Mouse (Mus musculus) stomach, embryonic 14.5 days (tissue): ENCODE results near the gene Repin1. TPM values are rescaled to one million over a fixed set of nuclear protein-coding genes. Genes with fewer than 3 reads are reported as not detected.

Experiments used
- ATAC-seq: fragments of 200-750 bp; cut with Nextera tagmentation; 2 replicates; pipeline ENCODE4 v1.8.0; 2017; ENCODE audit warnings: low read depth, moderate TSS enrichment; ENCODE audit not compliant: insufficient number of reproducible peaks, insufficient read depth, low FRiP score
- H3K27ac ChIP-seq: fragments of 300-500 bp; sonication (generic); 2 replicates; pipeline ENCODE4 v1.5.1; 2014; ENCODE audit warnings: mild to moderate bottlenecking, low read length, moderate library complexity, mixed read lengths
- H3K27me3 ChIP-seq: fragments of 300-500 bp; sonication (generic); 2 replicates; pipeline ENCODE4 v1.6.1; 2014; ENCODE audit warnings: low read length, control low read depth, mixed read lengths; ENCODE audit not compliant: control insufficient read depth, insufficient read depth
- H3K36me3 ChIP-seq: fragments of 300-500 bp; sonication (generic); 2 replicates; pipeline ENCODE4 v1.6.1; 2014; ENCODE audit warnings: mild to moderate bottlenecking, control low read depth, low read length, moderate library complexity, mixed read lengths; ENCODE audit not compliant: control insufficient read depth, insufficient read depth
- H3K4me1 ChIP-seq: fragments of 300-500 bp; sonication (generic); 2 replicates; pipeline ENCODE4 v1.6.1; 2014; ENCODE audit warnings: low read length, control low read depth, mixed read lengths; ENCODE audit not compliant: control insufficient read depth, insufficient read depth
- H3K4me2 ChIP-seq: fragments of 300-500 bp; sonication (generic); replicated peaks from 2 replicates; pipeline ENCODE4 v1.6.1; 2014; ENCODE audit warnings: low read depth, low read length, control low read depth
- H3K4me3 ChIP-seq: fragments of 300-500 bp; sonication (generic); 2 replicates; pipeline ENCODE4 v1.5.1; 2014; ENCODE audit warnings: low read depth, low read length, control low read depth
- H3K9ac ChIP-seq: fragments of 300-500 bp; sonication (generic); replicated peaks from 2 replicates; pipeline ENCODE4 v1.6.1; 2014; ENCODE audit warnings: low read depth, mild to moderate bottlenecking, control low read depth, low read length, moderate library complexity, mixed read lengths
- H3K9me3 ChIP-seq: fragments of 300-500 bp; sonication (generic); 2 replicates; pipeline ENCODE4 v1.6.1; 2016; ENCODE audit warnings: low read depth, low read length, control low read depth; ENCODE audit not compliant: control insufficient read depth
- WGBS: fragments of 180-500 bp; shearing (Covaris S2); extraction: QIAGEN DNeasy Blood & Tissue Kit; methylation state at CpG from one replicate; pipeline ENCODE4 v1.1.7; 2014; 5-methylcytosine and 5-hydroxymethylcytosine counted together
- polyA plus RNA-seq: library from polyadenylated mRNA; unstranded; fragments of >200 nt; fragmentation: Nextera tagmentation; extraction: Ambion mirVana; gene quantifications from 2 replicates; pipeline ENCODE4 v1.2.1, GENCODE M21; 2014

Repin1 gene
- polyA plus RNA-seq, 1 experiment from 2014 or later, result 27.1 TPM

GRCm38 (mm10) chr6:48591221-48591845 lies 2.4 kb upstream of the Repin1 start:
- H3K9me3 ChIP-seq, result peaks cover 5% of the 10 kb centered on the region
- H3K27me3 ChIP-seq, result no peaks in the 10 kb centered on the region
- H3K4me3 ChIP-seq, result no peak overlapping the region
- H3K36me3 ChIP-seq, result peaks cover 6% of the 10 kb centered on the region; the same call in 1 of the 2 replicates
- no peak overlapping the region for H3K27ac ChIP-seq
- ATAC-seq, result no peak
- H3K4me1 ChIP-seq, result peaks cover 5% of the 10 kb centered on the region; the same call in 1 of the 2 replicates
- no peak overlapping the region for H3K4me2 ChIP-seq
- no peak overlapping the region for H3K9ac ChIP-seq
- 85% methylated on average over 3 of the region's 3 CpGs for WGBS

DNA sequence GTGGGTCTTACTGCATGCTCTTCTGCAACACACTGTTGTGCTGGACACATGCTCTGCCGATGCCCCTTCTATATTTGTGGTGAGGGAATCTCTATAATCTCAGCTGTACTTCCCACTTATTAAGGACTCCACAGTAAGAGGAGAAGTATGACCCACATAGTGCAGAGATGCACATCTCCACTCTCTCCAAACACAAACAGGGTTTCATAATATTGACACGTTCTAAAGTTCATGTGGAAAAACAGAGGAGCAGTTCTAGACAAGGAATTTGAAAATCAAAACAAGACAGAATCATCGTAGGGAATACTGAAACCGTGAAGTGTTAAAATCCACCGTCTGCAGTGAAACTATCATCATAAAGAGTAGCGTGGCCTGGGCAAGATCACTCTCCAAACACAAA lies 1.8 kb upstream of the Repin1 start:
- Histone ChIP-seq H3K9ac (no peak overlapping the region), H3K36me3 (peaks cover 11% of the 10 kb centered on the region), H3K4me3 (no peak overlapping the region), H3K4me1 (peaks cover 5% of the 10 kb centered on the region; the same call in 1 of the 2 replicates), H3K27me3 (no peaks in the 10 kb centered on the region), H3K9me3 (peaks cover 10% of the 10 kb centered on the region), H3K27ac (no peak overlapping the region), H3K4me2 (no peak overlapping the region)
- no peak for ATAC-seq
- 83% methylated on average over 6 of the region's 6 CpGs for WGBS

DNA sequence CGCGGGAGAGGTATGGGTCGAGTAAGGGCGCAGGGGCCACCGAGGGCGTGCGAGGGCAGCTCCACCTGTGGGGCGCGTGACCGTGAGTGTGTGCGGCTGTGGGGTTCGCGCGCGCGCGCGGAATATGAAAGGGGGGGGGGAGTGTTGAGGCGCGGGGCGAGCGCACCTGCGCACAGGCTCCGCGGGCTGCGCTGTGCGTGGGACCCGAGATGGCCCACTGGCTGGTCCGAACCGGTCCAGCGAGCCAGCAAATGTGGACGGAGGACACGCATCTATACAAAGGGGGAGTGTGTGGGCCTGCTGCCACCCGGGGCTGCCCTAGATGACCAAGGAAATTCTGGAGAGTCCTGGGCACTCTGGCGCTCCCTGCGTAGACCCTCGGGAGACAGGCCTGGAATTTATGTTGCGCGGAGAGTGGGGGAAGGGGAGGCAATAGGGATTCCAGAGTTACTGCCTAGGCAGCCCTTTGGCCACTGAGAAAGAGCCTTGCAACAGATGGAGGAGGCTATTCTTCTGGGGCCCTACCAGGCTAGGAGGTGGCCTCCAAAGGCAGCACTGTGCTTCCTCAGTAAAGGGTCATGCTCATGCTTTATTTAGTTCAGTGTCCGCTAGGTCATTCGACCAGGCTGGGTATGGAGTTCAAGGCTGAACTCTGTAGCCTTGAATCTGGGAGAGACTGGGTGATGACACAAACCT lies 508 bp downstream of the Repin1 start:
- Histone ChIP-seq H3K9ac (peak overlapping the region; percentile 82), H3K4me1 (peaks cover 5% of the 10 kb centered on the region; the same call in 1 of the 2 replicates), H3K4me3 (peak overlapping the region; percentile 70), H3K4me2 (peak overlapping the region; percentile 56), H3K27me3 (no peaks in the 10 kb centered on the region), H3K27ac (peak overlapping the region; percentile 80), H3K9me3 (peaks cover 26% of the 10 kb centered on the region), H3K36me3 (peaks cover 33% of the 10 kb centered on the region)
- 2% methylated on average over 31 of the region's 41 CpGs for WGBS
- peak; percentile 24; the same call in 1 of the 2 replicates for ATAC-seq

GRCm38 (mm10) chr6:48595278-48595677 lies 1.6 kb downstream of the Repin1 start:
- Histone ChIP-seq H3K9me3 (peaks cover 26% of the 10 kb centered on the region), H3K4me1 (peaks cover 5% of the 10 kb centered on the region; the same call in 1 of the 2 replicates), H3K9ac (no peak overlapping the region), H3K27ac (no peak overlapping the region), H3K27me3 (no peaks in the 10 kb centered on the region), H3K36me3 (peaks cover 39% of the 10 kb centered on the region), H3K4me3 (peak overlapping the region; percentile 70; the same call in 1 of the 2 replicates), H3K4me2 (peak overlapping the region; percentile 56)
- WGBS, result 33% methylated on average over 1 of the region's 1 CpGs
- no peak for ATAC-seq

GRCm38 (mm10) chr6:48596545-48597232 lies 3.0 kb downstream of the Repin1 start:
- Histone ChIP-seq H3K27ac (no peak overlapping the region), H3K36me3 (peaks cover 39% of the 10 kb centered on the region), H3K4me2 (no peak overlapping the region), H3K9ac (no peak overlapping the region), H3K4me1 (peaks cover 8% of the 10 kb centered on the region; the same call in 1 of the 2 replicates), H3K4me3 (no peak overlapping the region), H3K27me3 (no peaks in the 10 kb centered on the region), H3K9me3 (peaks cover 26% of the 10 kb centered on the region)
- ATAC-seq, result no peak
- 96% methylated on average over 45 of the region's 45 CpGs for WGBS

DNA sequence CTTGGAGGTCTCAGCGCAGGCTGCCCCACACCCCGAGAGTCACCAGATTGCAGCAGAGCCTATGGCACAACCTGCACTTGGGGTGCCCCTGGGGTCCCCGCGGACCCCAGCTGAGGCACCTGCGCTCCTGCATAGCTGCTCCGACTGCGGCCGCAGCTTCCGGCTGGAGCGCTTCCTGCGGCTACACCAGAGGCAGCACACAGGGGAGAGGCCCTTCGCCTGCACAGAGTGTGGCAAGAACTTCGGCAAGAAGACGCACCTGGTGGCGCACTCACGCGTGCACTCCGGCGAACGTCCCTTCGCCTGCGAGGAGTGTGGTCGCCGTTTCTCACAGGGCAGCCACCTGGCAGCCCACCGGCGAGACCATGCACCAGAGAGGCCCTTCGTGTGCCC lies 3.5 kb downstream of the Repin1 start:
- peaks cover 8% of the 10 kb centered on the region; the same call in 1 of the 2 replicates for H3K4me1 ChIP-seq
- no peak overlapping the region for H3K27ac ChIP-seq
- H3K36me3 ChIP-seq, result peaks cover 39% of the 10 kb centered on the region
- H3K9me3 ChIP-seq, result peaks cover 26% of the 10 kb centered on the region
- H3K9ac ChIP-seq, result no peak overlapping the region
- H3K4me2 ChIP-seq, result no peak overlapping the region
- H3K27me3 ChIP-seq, result no peaks in the 10 kb centered on the region
- no peak for ATAC-seq
- 97% methylated on average over 27 of the region's 27 CpGs for WGBS
- no peak overlapping the region for H3K4me3 ChIP-seq

GRCm38 (mm10) chr6:48600594-48600993 lies 6.9 kb downstream of the Repin1 start:
- H3K36me3 ChIP-seq, result peaks cover 39% of the 10 kb centered on the region
- H3K27ac ChIP-seq, result no peak overlapping the region
- ATAC-seq, result no peak
- no peak overlapping the region for H3K4me2 ChIP-seq
- H3K9me3 ChIP-seq, result peaks cover 26% of the 10 kb centered on the region
- H3K9ac ChIP-seq, result no peak overlapping the region
- H3K27me3 ChIP-seq, result no peaks in the 10 kb centered on the region
- 85% methylated on average over 1 of the region's 1 CpGs for WGBS
- H3K4me3 ChIP-seq, result no peak overlapping the region
- 0 out of 2 replicates have a peak, but pooled peaks cover 3% of the 10 kb centered on the region for H3K4me1 ChIP-seq

DNA sequence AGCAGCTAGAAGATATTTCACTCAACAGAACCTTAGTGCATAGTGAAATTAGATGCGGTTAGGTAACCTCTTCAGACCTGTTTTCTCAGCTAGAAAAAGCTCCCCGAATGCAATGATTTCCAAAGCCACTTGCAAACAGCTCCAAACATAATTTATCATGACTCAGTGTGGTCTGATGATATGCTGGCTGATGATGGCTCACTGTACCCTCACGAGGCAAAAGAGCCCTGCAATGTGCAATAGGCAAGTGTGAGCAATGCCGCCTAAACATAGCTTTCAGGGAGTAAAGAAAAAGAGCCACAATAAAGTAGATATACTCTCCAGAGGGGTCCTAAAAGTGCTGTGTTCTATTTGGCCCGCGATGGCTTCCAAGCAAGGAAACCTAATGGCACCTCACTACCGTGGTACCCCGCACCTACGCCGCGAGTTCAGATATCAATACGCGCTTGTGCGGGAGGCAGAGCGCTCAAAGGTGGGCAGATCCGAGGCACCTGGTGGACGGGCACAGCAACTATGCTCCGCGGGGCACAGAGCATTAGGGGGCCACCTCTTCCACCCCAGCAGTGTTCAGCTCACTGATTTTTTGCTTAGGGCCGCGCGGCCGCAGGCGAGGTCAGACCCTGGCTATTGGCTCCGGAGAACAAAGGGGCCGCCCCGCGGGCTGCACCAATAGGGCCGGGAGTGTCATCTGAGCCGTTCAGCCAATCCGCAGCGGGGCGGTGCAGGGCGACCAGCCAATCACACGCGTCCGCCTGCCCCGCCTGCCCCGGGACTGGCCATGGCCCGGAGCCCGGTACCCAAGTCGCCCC lies 7.8 kb downstream of the Repin1 start, which contains the start of gene Zfp775:
TSS of gene Zfp775 (plus strand) at position 793 of the 809 bp plus-strand sequence.
- Histone ChIP-seq H3K27ac (peak within 1 kb of the TSS; percentile 33), H3K4me3 (peak within 1 kb of the TSS; percentile 58), H3K9ac (peak within 1 kb of the TSS; percentile 74), H3K9me3 (peaks cover 19% of the 10 kb centered on the region), H3K4me2 (peak within 1 kb of the TSS; percentile 97), H3K36me3 (peaks cover 32% of the 10 kb centered on the region), H3K27me3 (no peaks in the 10 kb centered on the region), H3K4me1 (0 out of 2 replicates have a peak, but pooled peaks cover 3% of the 10 kb centered on the region)
- 4% methylated on average over 41 of the region's 42 CpGs for WGBS
- peak; percentile 99 for ATAC-seq
